Mouse (Mus musculus) cerebellum, postnatal 36 days (tissue): ENCODE results near the gene Ttc13.

Source experiments
- DNase-seq, 2 experiments: peaks; one replicate each; pipeline ENCODE4 v3.0.0; 2021 to 2022; ENCODE audit warnings: mixed read lengths in 2 of 2

Gene Ttc13

DNA sequence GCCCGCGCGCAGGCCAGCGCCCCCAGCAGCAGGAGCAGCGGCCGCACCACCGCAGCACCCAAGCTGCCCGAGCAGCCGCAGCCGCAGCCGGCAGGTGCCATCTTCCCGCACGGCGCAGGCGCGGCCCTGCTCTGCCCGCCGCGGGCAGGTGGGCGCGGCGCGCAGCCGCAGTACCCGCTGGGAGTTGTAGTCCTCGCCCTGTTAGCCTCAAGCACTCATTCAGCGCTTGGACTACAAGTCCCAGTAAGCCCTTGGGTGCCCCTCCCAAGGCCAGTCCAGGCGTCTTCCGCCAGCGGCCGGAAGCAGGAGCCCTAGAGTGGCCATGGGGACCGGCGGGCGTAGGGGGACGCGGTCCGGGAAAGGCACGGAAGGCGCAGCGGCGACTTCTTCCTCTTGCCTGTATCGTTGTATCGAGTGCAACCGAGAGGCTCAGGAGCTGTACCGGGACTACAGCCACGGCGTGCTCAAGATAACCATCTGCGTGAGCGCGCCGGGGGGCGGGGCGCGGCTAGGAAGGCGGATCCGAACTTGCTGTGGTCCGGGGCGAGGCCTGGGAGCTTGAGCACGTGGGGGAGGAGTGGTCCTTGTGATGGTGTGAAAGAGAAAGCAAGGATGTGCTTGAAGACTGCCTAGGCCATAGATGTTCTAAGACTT lies at the start of gene Ttc13, which contains the start of gene Arv1:
Ttc13 (minus strand) TSS at position 122 of the 654 bp plus-strand sequence.
Arv1 (plus strand) TSS at position 278 of the 654 bp plus-strand sequence.
- DNase-seq: peak; percentile 92 to 95

DNA sequence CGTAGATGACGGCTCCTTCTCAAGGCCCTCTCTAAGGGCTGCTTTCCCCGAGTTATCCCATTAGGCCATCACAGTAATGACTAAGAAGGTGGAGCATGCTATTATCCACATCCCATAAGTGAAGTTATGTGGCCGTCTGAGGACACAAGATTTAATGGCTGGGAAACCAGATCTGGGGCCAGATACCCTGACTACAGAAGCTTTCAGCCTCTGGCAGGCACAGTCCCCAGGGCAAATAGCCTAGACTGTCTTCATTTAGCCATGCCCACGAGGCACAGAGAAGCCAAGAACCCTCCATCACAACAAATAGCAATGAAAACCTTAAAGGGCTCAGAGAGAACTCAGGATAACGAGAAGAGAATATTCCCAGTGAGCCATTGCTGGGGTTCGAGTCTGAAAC lies 41.3 kb upstream of the Ttc13 start:
- no peak for DNase-seq

DNA sequence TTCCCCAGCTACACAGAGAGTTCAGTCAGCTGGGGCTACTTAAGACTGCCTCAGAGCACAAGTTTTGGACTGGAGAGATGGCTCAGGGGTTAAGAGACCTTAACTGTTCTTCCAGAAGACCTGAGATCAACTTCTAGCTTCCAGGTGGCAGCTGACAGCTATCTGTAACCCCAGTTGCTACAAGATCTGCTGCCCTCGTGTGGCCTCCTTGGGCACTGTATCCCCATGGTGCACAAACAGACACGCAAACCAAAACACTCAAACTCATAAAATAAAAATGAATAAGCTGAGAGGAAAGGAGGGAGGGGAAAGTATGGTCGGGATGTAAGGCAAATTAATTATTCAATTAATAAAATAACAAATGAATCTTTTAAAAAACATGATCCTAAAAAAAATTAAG lies 36.8 kb upstream of the Ttc13 start:
- no peak for DNase-seq

DNA sequence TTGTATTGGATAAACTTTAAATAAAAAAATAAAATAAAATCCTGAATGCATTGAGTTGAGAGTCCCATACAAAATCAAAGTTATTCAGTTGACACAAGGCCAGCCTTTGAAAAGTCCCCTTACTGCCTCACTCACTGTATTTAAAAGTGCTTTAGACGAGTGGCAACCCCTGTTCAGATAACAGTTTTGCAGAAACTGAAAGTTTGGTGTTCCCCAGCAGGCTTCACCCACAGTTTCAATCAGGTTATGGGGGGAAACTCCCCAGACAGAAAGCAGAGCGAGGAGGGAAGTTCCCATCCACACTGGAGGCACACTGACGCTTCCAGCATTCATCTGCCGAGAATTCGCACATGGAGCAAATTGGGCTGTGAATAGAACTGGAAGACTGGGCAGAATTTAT lies 34.8 kb upstream of the Ttc13 start:
- DNase-seq: no peak

DNA sequence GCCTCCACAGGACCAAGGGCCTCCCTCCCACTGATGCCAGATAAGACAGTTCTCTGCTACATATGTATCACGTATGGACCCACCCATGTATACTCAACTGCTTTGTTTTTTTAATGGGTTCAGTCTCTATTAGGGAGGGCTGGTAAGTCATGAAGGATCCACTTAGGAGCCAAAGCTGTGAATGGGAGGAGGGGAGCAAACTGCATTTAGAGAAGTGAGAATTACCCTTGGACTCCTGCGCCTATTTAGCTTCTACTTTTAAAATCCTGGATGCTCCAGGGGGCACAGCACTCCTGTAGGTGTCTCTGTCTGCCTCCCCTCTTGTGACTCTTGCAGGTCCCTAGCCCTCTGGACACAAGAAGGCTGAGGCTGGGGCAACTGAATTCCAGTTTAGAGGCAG lies 34.4 kb upstream of the Ttc13 start:
- DNase-seq: no peak

DNA sequence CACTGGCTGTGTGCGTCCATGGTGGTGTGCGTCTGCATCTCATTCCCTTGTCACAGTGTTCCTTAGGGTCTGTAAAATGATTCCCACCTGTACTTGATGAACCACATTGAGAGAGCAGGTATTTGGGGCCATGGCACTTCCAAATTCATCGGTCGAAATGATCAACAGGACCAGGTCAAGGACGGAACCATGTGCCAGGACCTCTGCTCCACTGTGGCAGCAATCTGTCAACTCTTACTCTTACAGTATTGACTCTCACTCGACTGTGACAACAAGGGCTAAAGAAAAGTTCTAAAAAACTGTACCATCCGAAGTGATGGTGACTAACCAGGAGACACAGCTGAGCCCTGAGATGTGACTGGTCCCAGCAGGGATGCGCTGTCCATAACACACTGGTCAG lies 33.7 kb upstream of the Ttc13 start:
- DNase-seq: no peak

DNA sequence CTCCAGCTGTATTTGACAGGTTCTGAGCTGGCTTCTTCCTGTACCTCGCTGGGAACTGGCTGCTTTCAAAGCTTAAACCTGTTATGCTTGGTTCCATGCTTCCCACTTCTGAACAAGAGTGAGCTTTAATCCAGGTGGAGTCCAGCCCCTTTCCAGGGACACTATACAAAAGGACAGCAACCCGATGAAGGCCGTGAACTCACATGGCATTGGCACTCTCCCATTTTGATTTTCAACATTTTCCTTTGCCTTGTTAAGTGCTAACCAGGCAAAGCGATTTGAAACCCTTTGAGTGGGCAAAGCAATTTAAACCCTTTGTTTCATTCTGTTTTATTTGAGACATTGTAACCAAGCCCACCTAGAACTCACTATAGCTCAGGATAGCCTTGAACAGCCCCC lies 33.0 kb upstream of the Ttc13 start:
- DNase-seq: no peak

DNA sequence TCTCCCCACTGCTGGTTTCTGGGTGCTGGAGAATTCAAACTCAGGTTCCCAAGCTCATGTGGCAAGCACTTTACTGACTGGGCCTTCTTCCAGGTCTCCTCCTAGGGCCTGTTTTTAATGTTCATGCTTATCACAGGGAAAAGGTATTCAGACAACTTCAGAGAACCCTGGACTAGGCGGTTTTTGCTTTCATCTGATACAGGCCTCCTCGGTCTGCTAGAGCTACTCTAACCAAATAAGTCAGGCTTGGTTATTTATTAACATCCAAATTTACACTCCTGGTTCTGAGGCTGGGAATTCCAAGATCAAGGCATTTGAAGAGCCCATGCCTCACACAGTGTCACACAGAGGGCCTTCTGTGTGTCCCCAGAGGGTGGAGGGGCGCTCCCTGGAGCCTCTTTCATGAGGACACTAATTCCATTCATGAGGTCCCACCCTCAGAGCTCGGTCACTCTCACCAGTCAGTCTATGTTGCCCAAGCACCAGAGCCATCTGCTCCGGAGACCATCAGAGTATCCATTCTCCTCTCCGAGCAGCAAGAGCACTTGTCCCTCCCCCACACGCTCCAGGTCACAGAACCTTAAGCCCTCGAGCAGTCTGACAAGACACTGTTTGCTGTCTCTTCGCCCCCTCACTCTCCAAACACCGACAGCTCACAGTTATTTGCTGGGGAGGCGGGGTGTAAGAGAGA lies 32.5 kb upstream of the Ttc13 start:
- DNase-seq: no peak

DNA sequence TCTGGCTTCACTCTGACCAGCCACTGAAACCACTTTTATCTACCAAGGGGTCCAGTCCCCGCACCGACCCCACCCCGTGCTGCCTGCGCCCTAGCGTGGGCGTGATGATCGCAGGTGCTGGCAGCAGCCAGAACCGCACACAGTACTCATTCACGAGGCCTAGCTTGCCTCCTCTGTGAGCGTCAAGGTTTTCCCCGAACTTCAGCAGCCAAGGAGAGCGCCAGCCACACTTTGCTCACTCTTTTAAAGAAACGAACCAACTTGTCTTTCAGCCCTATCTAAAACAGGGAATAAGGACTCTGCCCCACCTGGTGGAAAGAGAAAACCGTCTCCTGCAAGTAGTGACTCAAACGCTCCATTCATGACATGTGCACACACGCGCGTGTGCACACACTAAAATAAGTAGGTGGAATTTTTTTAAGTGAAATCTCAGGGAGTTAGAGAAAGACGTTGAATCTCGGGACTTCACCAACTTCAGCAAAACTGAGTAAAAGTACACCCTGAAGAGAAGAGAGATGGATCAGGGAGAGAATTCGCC lies 30.6 kb upstream of the Ttc13 start:
- no peak for DNase-seq

DNA sequence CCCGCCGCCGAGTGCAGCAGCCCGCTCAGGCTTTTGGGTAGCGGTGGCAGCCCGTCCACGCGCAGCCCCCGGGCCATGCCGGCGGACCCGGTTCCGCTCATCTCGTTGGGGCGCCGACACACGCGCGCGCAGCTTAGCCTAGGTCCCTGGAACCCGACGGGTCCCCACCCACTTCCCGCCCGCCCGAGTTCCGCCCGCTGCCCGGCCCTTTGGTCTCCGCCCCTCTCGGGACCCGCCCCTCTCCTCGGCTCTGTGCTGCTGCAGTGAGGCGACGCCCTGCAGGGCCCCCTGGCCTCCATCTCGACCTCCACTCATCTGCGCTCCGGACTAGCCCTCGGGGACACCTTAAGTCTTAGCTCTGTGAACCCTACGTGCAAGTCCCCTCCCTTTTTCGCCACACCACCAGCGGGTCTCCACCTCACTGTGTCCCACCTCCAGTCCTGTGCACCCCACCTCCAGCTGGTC lies 30.0 kb upstream of the Ttc13 start, which contains the start of gene Fam89a:
Fam89a (minus strand) TSS at position 124 of the 465 bp plus-strand sequence.
- DNase-seq: no peak

DNA sequence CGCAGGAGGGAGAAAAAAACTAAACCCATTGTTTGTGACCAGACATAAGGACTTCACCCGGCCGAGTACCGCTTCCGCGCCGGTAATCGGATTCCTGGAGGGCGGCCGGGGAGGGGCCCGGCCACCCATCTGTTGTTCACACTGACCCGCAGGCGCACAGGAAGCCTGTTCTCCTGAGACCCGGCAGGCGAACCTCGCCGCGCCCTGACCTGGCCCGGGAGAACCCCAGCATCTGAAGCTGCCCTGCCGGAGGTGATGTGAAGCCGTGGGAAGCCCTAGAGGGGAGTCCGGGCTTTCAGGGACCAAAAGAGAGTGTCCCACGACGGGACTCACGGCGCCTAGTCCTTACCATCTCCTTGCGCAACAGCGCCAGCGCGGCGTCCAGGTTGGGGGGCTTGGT lies 29.4 kb upstream of the Ttc13 start:
- DNase-seq: no peak

DNA sequence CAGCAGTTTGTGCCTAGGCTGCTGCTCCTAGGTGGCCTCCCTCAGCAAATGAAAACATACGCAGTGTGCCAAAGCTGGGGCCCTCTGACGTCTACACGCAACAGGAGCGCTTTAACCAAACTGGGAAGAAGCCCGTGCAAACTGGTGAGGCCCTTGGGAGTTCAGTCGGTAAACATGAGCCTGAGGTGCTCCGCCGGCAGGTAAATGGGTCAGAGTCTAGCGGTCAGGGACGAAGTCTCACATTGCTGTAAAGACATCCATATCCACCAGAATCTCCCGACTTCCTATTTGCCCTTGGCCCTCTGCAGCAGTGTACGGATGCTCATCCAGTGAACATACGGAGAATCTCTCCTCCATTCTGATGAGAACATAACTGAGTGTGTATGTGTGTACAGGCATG lies 24.9 kb upstream of the Ttc13 start:
- DNase-seq: no peak

DNA sequence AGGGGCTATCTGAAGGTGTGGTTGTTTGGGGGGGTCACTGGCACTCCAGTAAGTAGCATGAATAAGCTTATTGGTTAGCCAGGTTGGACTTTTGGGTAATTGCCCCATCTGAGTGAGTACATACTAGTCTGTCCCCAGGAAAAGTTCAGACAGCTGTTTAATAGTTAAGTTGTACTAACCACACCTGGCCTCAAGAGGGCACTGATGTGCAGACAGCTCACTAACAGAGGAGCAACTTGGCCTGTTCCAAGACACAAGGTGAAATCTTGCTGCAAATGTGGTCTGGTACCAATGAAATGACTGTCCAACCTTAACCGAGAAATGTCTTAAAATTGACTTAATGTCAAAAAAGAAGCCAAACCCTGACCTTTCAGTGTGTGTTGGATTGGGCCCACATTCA lies 17.5 kb upstream of the Ttc13 start:
- peak; percentile 37 to 56 for DNase-seq

DNA sequence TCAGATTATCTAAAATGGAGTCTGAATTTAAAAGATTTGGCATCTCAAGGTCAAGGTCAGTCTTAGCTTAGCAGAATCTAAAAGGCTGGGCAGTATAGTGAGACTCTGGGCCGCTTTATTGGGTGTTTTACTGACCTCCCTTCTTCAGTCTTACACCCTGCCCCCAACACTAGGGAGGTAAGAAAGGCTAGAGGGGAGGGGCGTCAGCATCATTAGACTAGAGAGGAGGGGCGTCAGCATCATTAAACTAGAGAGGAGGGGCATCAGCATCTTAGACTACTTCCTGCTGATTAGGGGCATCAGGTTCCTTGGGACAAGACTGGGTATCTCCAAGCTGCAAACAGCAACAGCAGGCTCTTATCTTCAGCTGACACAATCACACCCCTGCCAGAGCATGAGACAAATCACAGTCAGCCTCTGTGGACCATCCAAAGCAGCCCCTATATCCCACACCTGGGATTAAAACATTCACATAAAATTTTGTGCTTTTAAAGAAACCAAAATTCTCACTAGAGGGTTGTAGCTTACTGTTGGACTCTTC lies 13.7 kb upstream of the Ttc13 start:
- no peak for DNase-seq

DNA sequence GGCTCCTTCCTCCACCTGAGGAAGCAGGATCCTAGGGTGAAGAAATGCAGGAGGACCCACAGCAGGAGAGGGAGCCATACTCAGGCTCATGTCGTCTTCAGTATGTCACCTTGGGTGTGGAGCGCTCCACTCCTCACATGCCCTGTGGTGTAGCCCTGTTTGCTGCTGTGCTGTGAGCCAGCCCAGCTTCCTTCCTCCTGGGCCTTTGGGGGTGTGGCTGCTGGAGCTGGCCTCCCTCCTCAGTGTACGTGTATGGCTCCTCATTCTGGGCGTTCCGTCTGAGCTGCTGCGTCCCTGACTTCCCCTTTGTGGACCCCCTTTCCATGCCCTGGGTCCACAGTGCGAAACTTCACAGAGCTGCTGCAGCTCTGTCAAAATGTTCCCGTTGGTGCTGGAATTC lies 11.0 kb upstream of the Ttc13 start:
- DNase-seq: no peak

DNA sequence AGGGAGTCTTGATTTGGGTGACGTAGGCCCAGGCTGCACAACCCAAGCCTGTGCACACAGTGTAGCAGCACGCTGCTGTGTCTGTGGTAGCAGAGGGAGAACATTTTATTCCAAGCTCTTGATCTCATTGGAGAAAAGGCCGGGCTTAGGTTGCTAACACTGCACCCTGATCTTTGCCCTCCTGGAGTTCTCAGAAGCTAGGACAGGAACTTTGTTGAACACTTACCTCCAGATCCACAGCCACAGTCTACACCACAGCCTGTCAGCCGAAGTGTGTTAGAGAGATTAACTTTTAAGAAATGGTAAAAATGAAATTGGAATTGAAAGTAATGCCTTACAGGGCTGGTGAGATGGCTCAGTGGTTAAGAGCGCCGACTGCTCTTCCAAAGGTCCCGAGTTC lies 2.5 kb upstream of the Ttc13 start:
- no peak for DNase-seq

DNA sequence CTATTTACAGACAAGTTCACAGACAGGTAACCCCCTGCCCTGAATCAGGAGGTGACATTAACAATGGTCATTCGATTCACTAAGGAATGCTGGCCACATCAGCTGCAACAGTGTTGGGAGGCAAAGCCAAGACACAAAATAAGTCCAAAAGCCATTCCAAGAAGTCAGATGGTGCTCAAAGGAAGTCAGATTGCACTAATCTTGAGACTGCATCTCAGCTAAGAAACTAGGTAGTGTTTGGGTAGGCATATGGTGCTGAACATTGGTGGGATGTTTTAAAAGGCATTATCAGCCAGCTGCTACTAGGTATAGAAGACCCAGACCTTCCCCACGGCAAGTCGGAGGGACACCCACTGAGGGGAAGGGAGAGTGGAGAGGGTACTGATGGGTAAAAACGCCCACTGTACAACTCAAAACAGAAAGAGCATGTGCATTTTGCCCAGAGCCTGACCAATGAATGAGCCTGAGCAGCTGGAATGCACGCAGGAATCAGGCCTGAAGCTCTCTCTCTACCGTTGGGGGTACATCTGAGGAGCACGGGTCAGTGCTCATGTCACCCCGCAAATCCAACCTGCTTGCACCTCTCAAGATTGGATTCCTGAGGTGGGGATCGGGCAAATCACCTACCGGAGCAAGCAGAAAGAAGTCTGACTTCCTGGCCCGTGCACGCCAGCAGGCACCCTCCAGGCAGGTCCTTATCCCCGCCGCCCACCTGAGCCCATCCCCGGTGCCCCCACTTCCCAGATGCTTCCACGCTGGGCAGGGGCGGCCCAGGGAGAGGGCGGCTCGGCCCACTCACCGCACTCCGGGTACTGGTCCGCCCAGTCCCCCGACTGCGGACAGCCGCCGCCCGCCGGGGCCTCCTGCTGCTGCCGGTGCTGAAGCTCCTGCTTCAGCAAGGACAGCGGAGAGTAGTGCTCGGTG lies 583 bp downstream of the Ttc13 start:
- DNase-seq: no peak

DNA sequence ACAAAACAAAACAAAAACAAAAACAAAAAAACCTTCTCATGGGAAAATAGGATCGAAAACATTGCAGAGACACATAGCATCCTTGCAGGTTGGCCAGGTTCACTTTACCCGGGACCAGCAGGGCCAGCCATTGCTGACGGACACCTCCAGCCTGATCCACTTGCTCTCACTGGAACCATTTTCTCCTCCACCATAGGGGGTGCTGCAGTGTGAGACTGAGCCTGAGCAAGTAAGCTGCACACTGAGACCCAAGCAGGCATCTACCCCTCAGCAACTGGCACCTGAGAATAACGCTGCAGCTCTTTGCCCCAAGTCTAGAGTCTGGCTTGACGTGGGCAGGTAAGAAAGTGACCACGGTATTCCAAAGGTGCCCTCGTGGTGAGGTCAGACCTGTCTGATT lies 1.6 kb downstream of the Ttc13 start:
- no peak for DNase-seq

DNA sequence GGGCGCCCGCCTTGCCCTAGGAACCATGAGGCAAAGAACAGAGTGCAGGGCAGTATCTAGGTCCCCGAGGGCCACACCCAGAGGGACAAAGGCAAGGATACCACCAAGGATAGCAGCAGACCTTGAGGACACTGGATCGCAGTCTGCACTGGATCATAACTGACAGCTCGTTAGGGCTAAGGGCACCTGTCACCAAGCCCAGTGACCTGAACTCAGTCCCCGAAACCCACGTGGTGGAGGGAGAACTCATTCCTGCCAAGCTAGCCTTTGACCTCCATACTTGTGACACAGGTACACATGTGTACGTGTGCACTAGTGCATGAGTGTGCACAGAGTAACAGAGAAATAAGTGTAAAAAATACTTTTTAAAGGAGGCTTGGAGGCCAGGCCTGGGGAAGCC lies 6.0 kb downstream of the Ttc13 start:
- no peak for DNase-seq

DNA sequence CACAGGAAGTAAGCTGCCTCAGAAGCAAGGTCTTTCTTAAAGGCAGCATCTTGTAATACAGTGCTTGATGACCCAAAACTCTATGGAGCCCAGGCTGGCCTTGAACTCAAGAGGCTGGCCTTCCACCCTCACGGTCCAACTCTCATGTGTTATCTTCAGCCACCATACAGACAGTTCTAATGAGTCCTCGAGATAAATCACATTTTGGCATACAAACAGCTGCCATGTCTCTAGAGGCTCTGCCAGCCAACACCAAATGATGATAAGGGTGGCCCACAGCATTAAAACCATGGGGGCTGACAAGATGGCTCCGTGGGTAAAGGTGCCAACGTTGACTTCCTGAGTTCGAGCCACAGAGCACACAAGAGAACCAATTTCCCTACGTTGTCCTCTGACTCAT lies 8.6 kb downstream of the Ttc13 start:
- no peak for DNase-seq

DNA sequence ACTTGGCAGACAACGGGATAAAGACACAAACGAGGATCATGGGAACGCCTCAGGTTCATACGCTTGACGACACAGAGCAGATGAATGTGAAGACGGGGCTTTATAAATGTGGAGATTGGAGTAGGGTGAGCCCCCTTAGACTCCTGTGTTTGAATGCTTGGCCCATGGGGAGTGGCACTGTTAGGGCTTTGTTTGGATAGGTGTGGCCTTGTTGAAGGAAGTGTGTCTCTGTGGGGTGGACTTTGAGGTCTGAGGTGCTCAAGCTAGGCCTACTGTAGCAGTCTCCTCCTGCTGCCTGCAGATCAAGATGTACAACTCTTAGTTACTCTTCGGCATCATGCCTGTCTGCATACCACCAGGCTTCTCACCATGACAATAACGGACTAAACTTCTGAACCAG lies 16.0 kb downstream of the Ttc13 start:
- DNase-seq: no peak

DNA sequence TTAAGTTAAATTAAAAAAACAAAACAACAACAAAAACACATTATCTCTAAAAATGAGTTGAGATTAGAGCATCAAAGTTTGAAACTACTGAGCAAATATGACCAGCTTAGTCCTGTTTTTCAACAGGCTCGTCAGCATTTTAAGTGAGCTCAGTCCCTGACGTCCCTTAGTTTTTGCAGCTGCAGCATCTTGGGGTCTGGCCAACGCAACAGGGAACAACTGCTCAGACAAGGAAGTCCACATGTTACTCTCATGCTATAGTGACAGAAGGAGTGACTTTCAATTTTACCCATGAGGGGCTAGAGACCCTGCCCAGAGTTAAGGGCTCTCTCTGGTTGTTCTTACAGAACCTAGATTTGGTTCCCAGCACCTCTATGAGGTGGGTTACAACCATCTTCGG lies 17.4 kb downstream of the Ttc13 start:
- DNase-seq: no peak

DNA sequence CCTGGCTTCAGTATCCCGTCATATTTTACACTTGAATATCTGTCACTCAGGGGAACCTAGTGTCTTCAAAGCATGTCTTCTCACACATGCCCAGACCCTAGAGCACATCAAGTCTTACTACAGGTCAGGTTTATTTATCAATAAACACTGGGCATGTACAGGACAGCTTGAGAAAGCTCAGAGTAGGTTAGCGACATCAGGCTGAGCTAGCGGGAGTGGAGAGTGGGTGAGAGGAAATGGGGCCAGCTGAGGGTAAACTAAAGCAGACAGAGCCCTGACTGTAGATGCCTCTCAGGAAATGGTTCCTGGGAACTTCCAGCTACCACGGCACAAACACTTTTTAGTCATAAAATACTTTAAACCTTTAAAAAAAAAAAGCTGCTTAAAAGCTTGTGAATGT lies 18.3 kb downstream of the Ttc13 start:
- DNase-seq: no peak
